Mouse (Mus musculus): ENCODE measurements around the gene Med21. TPM values are rescaled to one million over a fixed set of nuclear protein-coding genes. Genes with fewer than 3 reads are reported as not detected.

Med21 gene
- 43.2 TPM for total RNA-seq (2023)

DNA sequence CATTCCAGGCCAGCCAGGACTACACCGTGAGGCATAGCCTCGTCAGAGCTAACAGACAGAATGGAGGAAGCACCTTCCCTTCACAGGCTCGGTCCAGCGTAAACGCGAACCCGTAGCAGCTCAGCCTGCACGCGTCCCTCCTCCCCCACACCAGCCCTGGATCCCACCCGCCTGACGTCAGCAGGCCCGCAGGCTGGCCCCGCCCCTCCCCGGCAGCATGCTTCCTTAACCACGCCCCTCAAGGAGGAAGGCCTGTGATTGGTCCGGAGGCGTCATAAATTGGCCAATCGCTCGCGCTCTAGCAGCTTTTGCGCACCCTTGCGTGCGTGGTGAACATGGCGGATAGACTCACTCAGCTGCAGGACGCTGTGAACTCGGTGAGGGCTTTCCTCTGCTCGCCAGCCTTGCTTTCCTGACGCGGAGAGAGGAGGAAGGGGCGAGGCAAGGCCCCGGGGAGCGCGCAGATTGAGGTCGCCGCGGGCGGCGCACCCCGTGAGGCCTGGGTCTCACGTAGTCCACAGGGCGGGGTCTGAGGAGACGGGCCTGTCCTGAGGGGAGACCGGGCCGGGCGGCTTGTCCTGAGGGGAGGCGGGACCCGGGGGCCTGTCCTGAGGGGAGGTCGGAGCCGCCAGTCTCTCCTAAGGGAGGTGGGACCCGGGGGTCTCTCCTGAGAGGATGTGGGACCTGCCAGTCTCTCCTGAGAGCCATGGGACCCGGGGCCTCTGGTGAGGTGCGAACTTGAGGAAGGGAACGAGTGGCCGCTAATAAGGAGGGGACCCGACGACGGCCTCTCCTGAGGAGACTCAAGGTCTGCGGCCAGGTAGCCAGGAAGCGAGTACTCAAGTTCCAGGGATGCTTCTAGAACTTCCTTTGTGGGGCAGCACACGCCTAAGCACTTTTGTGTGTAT is at the start of gene Med21, which contains the start of gene Tm7sf3:
Gene Med21 (plus strand): TSS at position 272 of the 908 bp plus-strand sequence.
Gene Tm7sf3 (minus strand): TSS at position 549 of the 908 bp plus-strand sequence.

Other genes starting within 250 kb of the Med21 start
- gene Itpr2, start 140.3 kb upstream of the Med21 start, total RNA-seq (2023) = 172 TPM
- gene Fgfr1op2, start 65.3 kb upstream of the Med21 start, total RNA-seq (2023) = 95.9 TPM
- gene Ints13, start 64.7 kb upstream of the Med21 start, total RNA-seq (2023) = 74.3 TPM
- gene Tm7sf3, start 277 bp downstream of the Med21 start, total RNA-seq (2023) = 9.1 TPM
- 14.5 TPM for gene Stk38l, start 82.4 kb downstream of the Med21 start, total RNA-seq (2023)
- gene Arntl2, start 153.5 kb downstream of the Med21 start, total RNA-seq (2023) = 0.21 TPM
- gene Smco2, start 207.6 kb downstream of the Med21 start, total RNA-seq (2023) = not detected
- gene Ppfibp1, start 245.9 kb downstream of the Med21 start, total RNA-seq (2023) = 14.3 TPM

Measured in CD8-positive naive resting alpha-beta T cell, adult 57 days (primary cell).